Mouse (Mus musculus): Measurements from ENCODE around the gene Cdh23. TPM values are rescaled to one million over a fixed set of nuclear protein-coding genes. Genes with fewer than 3 reads are reported as not detected.

The Cdh23 gene
- total and polyA plus RNA-seq, 2 experiments from 2014 or later: 0.23 TPM

- Histone ChIP-seq H3K4me3 (ENCODE audit: low read depth, low read length) (no peak overlapping the region), H3K4me2 (ENCODE audit: low read depth, low read length) (no peak overlapping the region), H3K9me3 (replicated peaks; ENCODE audit: control insufficient read depth, low read length) (no peaks in the 10 kb centered on the region), H3K36me3 (replicated peaks; ENCODE audit: control insufficient read depth, insufficient read depth, low read length) (no peaks in the 10 kb centered on the region), H3K4me1 (ENCODE audit: control insufficient read depth, insufficient read depth) (no peaks in the 10 kb centered on the region), H3K9ac (replicated peaks; ENCODE audit: low read depth, low read length) (no peak overlapping the region), H3K27ac (ENCODE audit: low read depth) (no peak overlapping the region), H3K27me3 (ENCODE audit: control insufficient read depth, insufficient read depth, low read length) (no peaks in the 10 kb centered on the region)
- ATAC-seq (ENCODE audit: insufficient read depth, low read depth) (no peak), DNase-seq (ENCODE audit: low spot score) (no peak)
- WGBS: 73% methylated on average over 4 of the region's 4 CpGs
- TF ChIP-seq EP300 (IDR thresholded peaks at IDR 0.05; ENCODE audit: low read depth) (no peak), CTCF (IDR thresholded peaks at IDR 0.05; ENCODE audit: low read depth) (no peak)
Observed at GRCm38 (mm10) chr10:60442321-60442720, 254.0 kb downstream of the Cdh23 start.

- Histone ChIP-seq H3K4me3 (ENCODE audit: low read depth, low read length) (no peak overlapping the region), H3K27me3 (ENCODE audit: control insufficient read depth, insufficient read depth, low read length) (0 out of 2 replicates have a peak, but pooled peaks cover 8% of the 10 kb centered on the region), H3K4me1 (ENCODE audit: control insufficient read depth, insufficient read depth) (no peaks in the 10 kb centered on the region), H3K9ac (replicated peaks; ENCODE audit: low read depth, low read length) (no peak overlapping the region), H3K4me2 (ENCODE audit: low read depth, low read length) (no peak overlapping the region), H3K9me3 (replicated peaks; ENCODE audit: control insufficient read depth, low read length) (no peaks in the 10 kb centered on the region), H3K27ac (ENCODE audit: low read depth) (no peak overlapping the region), H3K36me3 (replicated peaks; ENCODE audit: control insufficient read depth, insufficient read depth, low read length) (no peaks in the 10 kb centered on the region)
- WGBS: 15% methylated on average over 4 of the region's 4 CpGs
- TF ChIP-seq CTCF (IDR thresholded peaks at IDR 0.05; ENCODE audit: low read depth): no peak
- TF ChIP-seq EP300 (IDR thresholded peaks at IDR 0.05; ENCODE audit: low read depth): no peak
- DNase-seq (ENCODE audit: low spot score) (no peak), ATAC-seq (ENCODE audit: insufficient read depth, low read depth) (no peak)
Observed at GRCm38 (mm10) chr10:60432679-60433078, 263.6 kb downstream of the Cdh23 start.

- H3K36me3 ChIP-seq (replicated peaks; ENCODE audit: control insufficient read depth, insufficient read depth, low read length): no peaks in the 10 kb centered on the region
- TF ChIP-seq CTCF (IDR thresholded peaks at IDR 0.05; ENCODE audit: low read depth): no peak
- TF ChIP-seq EP300 (IDR thresholded peaks at IDR 0.05; ENCODE audit: low read depth): no peak
- no peak overlapping the region for H3K4me3 ChIP-seq (ENCODE audit: low read depth, low read length)
- no peak overlapping the region for H3K9ac ChIP-seq (replicated peaks; ENCODE audit: low read depth, low read length)
- H3K27ac ChIP-seq (ENCODE audit: low read depth): no peak overlapping the region
- H3K4me1 ChIP-seq (ENCODE audit: control insufficient read depth, insufficient read depth): no peaks in the 10 kb centered on the region
- H3K4me2 ChIP-seq (ENCODE audit: low read depth, low read length): no peak overlapping the region
- H3K9me3 ChIP-seq (replicated peaks; ENCODE audit: control insufficient read depth, low read length): 0 out of 2 replicates have a peak, but pooled peaks cover 5% of the 10 kb centered on the region
- 51% methylated on average over 6 of the region's 6 CpGs for WGBS
- H3K27me3 ChIP-seq (ENCODE audit: control insufficient read depth, insufficient read depth, low read length): 0 out of 2 replicates have a peak, but pooled peaks cover 8% of the 10 kb centered on the region
- DNase-seq (ENCODE audit: low spot score): no peak
- ATAC-seq (ENCODE audit: insufficient read depth, low read depth): no peak
Observed at GRCm38 (mm10) chr10:60430591-60430990, 265.7 kb downstream of the Cdh23 start.

- no peak for DNase-seq (ENCODE audit: low spot score)
- WGBS: 76% methylated on average over 10 of the region's 10 CpGs
- H3K36me3 ChIP-seq (replicated peaks; ENCODE audit: control insufficient read depth, insufficient read depth, low read length): no peaks in the 10 kb centered on the region
- H3K9me3 ChIP-seq (replicated peaks; ENCODE audit: control insufficient read depth, low read length): 0 out of 2 replicates have a peak, but pooled peaks cover 9% of the 10 kb centered on the region
- no peak overlapping the region for H3K4me3 ChIP-seq (ENCODE audit: low read depth, low read length)
- no peak for ATAC-seq (ENCODE audit: insufficient read depth, low read depth)
- H3K27ac ChIP-seq (ENCODE audit: low read depth): no peak overlapping the region
- no peak overlapping the region for H3K4me2 ChIP-seq (ENCODE audit: low read depth, low read length)
- no peaks in the 10 kb centered on the region for H3K4me1 ChIP-seq (ENCODE audit: control insufficient read depth, insufficient read depth)
- 0 out of 2 replicates have a peak, but pooled peaks cover 8% of the 10 kb centered on the region for H3K27me3 ChIP-seq (ENCODE audit: control insufficient read depth, insufficient read depth, low read length)
- no peak for TF ChIP-seq EP300 (IDR thresholded peaks at IDR 0.05; ENCODE audit: low read depth)
- no peak for TF ChIP-seq CTCF (IDR thresholded peaks at IDR 0.05; ENCODE audit: low read depth)
- no peak overlapping the region for H3K9ac ChIP-seq (replicated peaks; ENCODE audit: low read depth, low read length)
Observed at GRCm38 (mm10) chr10:60430001-60430400, 266.3 kb downstream of the Cdh23 start.

GRCm38 (mm10) chr10:60422756-60423155 is 273.5 kb downstream of the Cdh23 start:
- Histone ChIP-seq H3K36me3 (replicated peaks; ENCODE audit: control insufficient read depth, insufficient read depth, low read length) (no peaks in the 10 kb centered on the region), H3K27ac (ENCODE audit: low read depth) (no peak overlapping the region), H3K9ac (replicated peaks; ENCODE audit: low read depth, low read length) (no peak overlapping the region), H3K4me1 (ENCODE audit: control insufficient read depth, insufficient read depth) (no peaks in the 10 kb centered on the region), H3K4me3 (ENCODE audit: low read depth, low read length) (no peak overlapping the region), H3K9me3 (replicated peaks; ENCODE audit: control insufficient read depth, low read length) (0 out of 2 replicates have a peak, but pooled peaks cover 9% of the 10 kb centered on the region), H3K4me2 (ENCODE audit: low read depth, low read length) (no peak overlapping the region), H3K27me3 (ENCODE audit: control insufficient read depth, insufficient read depth, low read length) (no peaks in the 10 kb centered on the region)
- ATAC-seq (ENCODE audit: insufficient read depth, low read depth): no peak
- DNase-seq (ENCODE audit: low spot score): no peak
- 67% methylated on average over 7 of the region's 7 CpGs for WGBS
- no peak for TF ChIP-seq CTCF (IDR thresholded peaks at IDR 0.05; ENCODE audit: low read depth)
- TF ChIP-seq EP300 (IDR thresholded peaks at IDR 0.05; ENCODE audit: low read depth): no peak

GRCm38 (mm10) chr10:60419624-60420023 is 276.7 kb downstream of the Cdh23 start:
- Histone ChIP-seq H3K27ac (ENCODE audit: low read depth) (no peak overlapping the region), H3K36me3 (replicated peaks; ENCODE audit: control insufficient read depth, insufficient read depth, low read length) (no peaks in the 10 kb centered on the region), H3K4me3 (ENCODE audit: low read depth, low read length) (no peak overlapping the region), H3K9ac (replicated peaks; ENCODE audit: low read depth, low read length) (no peak overlapping the region), H3K9me3 (replicated peaks; ENCODE audit: control insufficient read depth, low read length) (no peaks in the 10 kb centered on the region), H3K27me3 (ENCODE audit: control insufficient read depth, insufficient read depth, low read length) (0 out of 2 replicates have a peak, but pooled peaks cover 2% of the 10 kb centered on the region), H3K4me2 (ENCODE audit: low read depth, low read length) (no peak overlapping the region), H3K4me1 (ENCODE audit: control insufficient read depth, insufficient read depth) (no peaks in the 10 kb centered on the region)
- ATAC-seq (ENCODE audit: insufficient read depth, low read depth) (no peak), DNase-seq (ENCODE audit: low spot score) (no peak)
- TF ChIP-seq EP300 (IDR thresholded peaks at IDR 0.05; ENCODE audit: low read depth): no peak
- peak; percentile 28; the same call in 1 of the 2 replicates for TF ChIP-seq CTCF (IDR thresholded peaks at IDR 0.05; ENCODE audit: low read depth)
- WGBS: 27% methylated on average over 4 of the region's 4 CpGs

All from heart, postnatal 0 days (tissue).